Mouse (Mus musculus) layer of hippocampus, adult 8-10 months (tissue): ENCODE data around the gene Spata1. TPM values are rescaled to one million over a fixed set of nuclear protein-coding genes. Genes with fewer than 3 reads are reported as not detected.

Experiments
- DNase-seq, 2 experiments: peaks; one replicate each; pipeline ENCODE4 v3.0.0; 2022; ENCODE audit warnings: low spot score in 2 of 2
- total RNA-seq, 4 experiments: library from RNA; stranded (reverse); gene quantifications; 2 replicates each; pipeline ENCODE4 v1.2.4; 2022

Gene Spata1
- total RNA-seq, result 1 to 10 TPM; 2.4 to 4.3 (median 2.6) TPM

- DNase-seq, result peak; percentile 22 to 34
These were observed at the start of gene Spata1, which contains the start of gene Gng5 for GRCm38 (mm10) chr3:146499431-146500002. TSS of gene Spata1 (minus strand) at chr3:146499753. TSS of gene Gng5 (plus strand) at chr3:146499807.

GRCm38 (mm10) chr3:146543632-146544031 is 44.1 kb upstream of the Spata1 start:
- DNase-seq, result no peak

DNA sequence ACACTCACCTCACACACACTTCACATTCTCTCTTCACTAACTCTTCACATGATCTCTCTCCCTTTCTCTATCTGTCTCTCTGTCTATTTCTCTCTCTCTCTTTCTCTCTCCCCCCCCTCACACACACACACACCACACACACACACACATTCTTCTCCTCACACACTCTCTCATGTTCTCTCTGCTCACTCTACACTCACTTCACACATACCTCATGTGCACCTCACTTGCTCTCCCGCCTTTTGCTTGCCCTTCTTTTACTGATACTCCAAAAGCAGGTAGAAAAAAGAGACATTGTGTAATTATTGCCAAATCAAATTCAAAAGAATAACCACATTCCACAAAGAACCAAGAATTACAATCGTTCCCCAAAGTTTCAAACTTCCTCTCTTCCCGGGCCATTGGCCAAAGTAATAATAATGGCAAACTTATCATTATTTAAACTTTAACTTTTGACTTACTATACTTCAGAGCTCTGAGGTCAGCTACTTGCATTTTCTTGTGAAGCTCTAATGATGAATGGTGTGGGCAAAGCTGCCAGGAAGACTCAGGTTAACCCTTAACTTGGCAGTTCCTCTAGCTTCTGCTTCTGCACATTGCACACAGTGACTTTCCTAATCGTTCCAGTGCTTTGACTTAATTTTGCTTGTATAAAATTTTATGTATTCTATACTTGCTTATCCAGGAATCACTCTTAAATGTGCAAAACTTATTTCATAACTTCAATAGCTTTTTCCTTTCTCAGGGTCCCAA is 41.1 kb upstream of the Spata1 start:
- no peak for DNase-seq

DNA sequence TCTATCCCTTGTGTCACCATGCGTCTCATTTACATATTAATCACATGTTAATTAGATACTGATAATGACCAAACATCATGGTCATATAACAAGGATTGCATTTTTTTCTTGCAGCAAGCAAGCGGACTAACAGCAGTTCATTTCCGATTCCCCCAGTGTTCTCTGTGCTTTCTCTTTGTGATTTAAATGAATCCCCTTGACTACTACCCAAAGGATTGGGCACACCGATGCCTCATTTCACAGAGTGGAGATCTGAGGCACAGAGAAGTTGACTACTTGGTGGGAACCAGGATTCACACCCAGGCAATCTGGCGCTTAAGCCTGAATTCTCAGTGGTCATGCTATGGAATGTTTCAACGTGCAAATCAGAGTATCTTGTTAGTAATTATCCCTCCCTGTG is 35.4 kb upstream of the Spata1 start:
- no peak for DNase-seq

GRCm38 (mm10) chr3:146528335-146528734 is 28.8 kb upstream of the Spata1 start:
- no peak for DNase-seq

DNA sequence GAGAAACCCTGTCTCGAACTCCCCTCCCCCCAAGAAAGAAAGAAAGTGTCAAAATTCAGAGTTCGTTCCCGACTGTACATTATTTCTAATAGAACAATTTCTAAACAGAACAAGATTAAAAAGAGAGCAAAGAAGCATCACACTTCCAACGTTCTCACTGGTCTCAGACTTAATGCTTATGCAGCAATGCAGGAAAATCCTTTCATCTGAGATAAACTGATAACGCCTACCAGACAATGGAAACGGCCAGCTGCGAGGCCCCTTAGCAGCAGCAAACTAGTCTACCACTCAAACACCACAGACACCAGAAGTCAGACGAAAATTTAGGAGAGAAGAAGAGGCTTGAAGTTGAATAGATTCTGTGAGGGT is 22.1 kb upstream of the Spata1 start:
- DNase-seq, result no peak

DNA sequence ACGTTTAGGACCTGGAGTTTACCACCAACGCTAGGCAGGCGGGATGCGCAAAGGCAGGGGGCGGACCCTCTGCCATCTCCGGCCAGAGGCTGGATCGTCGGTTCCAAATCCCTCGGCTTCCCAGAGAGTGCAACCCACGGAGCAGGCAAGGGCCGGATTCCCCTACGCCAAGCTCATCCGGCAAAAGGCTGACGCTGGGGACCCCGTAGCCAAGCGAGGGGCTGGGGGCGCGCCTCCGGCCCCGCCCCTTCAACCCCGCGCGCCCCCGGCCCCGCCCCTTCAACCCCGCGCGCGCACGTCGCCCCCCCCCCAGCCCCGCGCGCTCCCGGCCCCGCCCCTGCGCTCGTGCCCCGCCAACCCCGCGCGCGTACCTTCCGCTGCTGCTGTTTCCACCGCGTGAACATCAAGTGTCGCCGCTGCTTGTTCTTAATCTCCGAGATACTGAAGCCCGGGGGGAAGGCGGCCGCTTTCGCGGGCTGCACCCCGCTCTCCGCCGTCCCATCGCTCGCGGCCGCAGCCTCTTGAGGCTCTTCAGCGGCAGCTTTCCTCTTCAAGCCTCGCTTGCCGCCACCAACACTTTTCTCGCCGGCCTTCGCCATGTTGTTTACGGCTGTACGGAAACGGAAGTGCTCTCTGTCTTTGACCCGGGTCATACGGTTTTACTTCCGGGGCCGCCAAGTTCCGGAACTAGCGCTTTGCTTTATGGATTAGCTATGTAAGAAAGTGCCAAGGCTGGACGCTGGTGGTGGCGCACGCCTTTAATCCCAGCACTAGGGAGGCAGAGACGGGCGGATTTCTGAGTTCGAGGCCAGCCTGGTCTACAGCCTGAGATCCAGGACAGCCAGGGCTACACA is 21.5 kb upstream of the Spata1 start, which contains the start of gene Rpf1:
TSS of gene Rpf1 (minus strand) at position 632 of the 854 bp plus-strand sequence.
- peak; percentile 90 to 95 for DNase-seq

DNA sequence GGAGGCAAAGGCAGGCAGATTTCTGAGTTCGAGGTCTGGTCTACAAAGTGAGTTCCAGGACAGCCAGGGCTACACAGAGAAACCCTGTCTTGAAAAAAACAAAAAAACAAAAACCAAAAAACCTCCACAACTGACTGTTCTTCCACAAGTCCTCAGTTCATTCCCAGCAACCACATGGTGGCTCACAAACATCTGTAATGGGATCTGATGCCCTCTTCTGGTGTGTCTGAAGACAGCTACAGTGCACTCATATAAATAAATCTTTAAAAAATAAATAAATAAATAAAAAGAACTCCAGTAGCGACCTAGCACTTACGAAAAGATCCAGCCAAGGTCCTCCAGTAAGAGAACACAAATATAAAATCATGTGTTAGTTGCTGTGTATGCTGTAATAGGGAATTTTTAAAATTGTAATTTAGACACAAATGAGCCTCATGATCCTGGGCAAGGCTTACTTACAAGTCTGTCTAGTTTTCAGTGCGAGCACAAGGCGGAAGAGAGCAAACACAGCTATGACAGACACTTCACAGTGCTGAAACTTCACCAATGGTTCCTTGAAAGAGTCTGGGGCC is 20.8 kb upstream of the Spata1 start:
- no peak for DNase-seq

GRCm38 (mm10) chr3:146506711-146507110 is 7.2 kb upstream of the Spata1 start:
- no peak for DNase-seq

GRCm38 (mm10) chr3:146501601-146502123 is 2.1 kb upstream of the Spata1 start:
- DNase-seq, result no peak

- no peak for DNase-seq
These were observed 1.3 kb upstream of the Spata1 start for GRCm38 (mm10) chr3:146500810-146501201.

DNA sequence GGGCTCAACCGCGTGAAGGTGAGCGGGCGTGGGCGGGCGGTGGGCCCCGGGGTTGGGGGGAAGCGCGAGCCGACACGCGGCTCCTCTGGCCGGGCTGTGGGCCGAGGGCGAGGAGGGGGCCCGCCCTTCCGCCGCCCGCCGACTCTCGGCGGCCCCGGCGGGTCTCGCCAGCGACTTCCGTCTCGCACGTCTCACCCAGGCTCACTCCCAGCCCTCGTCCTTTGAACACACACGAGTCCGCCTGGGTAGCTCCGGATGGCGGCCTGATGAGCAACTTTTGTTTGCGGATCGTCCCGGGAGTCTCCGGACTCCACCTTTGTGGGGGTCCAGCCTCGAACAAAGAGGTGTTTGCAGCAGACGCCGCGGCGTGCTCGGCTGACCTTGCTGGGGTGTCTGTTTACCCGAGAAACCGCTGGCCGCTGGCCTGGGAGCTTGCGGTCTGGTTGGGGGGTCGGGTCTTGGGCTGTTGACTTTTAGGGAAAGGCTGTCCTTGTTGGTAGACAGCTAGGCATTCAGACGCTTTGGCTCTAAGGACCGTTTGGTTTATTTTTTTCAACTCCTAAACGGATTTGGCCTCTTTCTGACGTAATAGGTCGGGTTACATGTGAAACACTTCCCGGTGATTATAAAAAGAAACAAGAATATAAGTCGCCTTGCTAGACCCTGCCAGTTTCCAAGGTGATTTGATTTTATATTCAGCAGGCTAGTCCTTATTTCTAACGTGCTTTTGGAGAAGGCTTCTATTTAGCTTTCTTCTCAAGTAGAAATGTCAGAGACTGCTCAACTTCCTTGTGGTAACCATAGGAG is 653 bp upstream of the Spata1 start:
- peak; percentile 10 to 13 for DNase-seq

DNA sequence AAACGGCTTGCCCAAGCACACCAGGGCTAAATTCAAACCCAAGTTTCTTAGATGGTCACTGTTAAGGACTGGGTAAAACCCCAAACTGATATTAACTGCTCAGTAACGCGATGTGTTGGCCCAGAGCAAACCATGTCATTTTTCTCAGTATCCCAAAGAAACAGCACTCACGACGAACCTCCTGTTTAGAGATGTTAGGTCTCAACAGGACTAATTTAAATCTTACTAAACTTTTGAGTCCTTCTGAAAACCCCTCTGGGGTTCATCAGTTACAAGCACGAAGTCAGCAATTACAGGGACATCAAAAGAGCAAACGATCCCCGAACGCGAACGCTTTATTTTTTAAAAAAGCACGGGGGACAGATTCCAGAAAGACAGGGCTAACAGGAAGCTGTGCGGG is 564 bp downstream of the Spata1 start:
- DNase-seq, result no peak

GRCm38 (mm10) chr3:146494941-146495340 is 4.6 kb downstream of the Spata1 start:
- no peak for DNase-seq

- DNase-seq, result no peak
These were observed 13.1 kb downstream of the Spata1 start for GRCm38 (mm10) chr3:146486464-146486863.

- DNase-seq, result no peak
These were observed 17.5 kb downstream of the Spata1 start for GRCm38 (mm10) chr3:146482044-146482443.

DNA sequence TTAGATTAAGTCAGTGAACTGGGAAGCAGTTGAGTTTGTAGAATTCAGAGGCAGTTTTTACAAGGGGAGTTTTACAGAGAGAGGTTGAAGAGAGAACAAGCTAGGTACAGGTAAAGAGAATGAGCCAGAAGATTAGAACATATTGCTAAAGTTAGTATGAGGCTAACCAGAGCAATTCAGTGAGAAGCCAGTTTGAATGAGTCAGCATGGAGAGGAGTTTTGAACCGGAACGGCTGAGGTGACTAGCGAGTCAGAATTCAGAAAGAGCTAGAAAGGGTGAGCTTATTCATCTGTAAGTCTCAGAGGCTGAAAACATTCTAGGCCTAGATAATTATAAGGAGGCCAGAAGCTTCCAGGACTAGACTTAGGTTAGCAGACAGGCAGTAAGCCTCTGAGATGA is 25.1 kb downstream of the Spata1 start:
- no peak for DNase-seq

DNA sequence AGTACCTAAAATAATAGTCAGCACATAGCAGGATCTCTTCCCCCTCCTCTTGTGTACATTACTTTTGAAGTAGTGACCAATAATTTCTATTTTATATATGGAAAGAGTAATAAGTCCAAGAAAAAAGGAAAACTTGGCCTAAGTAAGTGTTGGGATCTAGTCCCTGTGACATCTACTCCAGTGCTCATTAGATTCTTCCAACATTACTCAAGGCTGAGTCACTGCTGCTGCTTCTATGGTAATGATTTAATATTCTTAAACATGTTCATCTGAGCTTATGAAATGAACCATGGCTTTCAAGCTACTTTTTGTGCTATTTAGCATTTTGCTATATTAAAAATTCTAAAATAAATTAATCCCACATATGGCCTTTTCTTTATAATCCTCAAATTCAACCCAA is 25.8 kb downstream of the Spata1 start:
- no peak for DNase-seq

DNA sequence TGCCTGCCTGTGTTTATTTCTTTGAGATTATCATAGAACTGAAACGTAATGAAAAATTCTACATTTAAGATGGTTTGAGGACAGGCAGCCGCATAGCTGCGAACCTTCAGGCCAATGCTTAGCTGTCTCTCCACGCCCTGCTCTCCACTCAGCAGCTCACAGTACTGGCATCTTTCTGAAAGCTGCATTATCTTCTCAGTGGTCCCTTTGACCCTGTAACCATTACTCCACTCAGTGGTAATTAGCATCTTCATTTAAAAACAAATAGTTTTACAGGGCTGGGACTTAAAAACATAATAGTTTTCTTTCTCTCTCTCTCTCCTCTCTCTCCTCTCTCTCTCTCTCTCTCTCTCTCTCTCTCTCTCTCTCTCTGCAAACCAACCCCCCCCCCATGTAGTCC is 26.9 kb downstream of the Spata1 start:
- no peak for DNase-seq

GRCm38 (mm10) chr3:146469226-146469625 is 30.3 kb downstream of the Spata1 start:
- DNase-seq, result no peak

- DNase-seq, result no peak
These were observed 36.6 kb downstream of the Spata1 start for GRCm38 (mm10) chr3:146462939-146463338.
